Mouse (Mus musculus): ENCODE data around the gene Olfr520.

Olfr520 gene

DNA sequence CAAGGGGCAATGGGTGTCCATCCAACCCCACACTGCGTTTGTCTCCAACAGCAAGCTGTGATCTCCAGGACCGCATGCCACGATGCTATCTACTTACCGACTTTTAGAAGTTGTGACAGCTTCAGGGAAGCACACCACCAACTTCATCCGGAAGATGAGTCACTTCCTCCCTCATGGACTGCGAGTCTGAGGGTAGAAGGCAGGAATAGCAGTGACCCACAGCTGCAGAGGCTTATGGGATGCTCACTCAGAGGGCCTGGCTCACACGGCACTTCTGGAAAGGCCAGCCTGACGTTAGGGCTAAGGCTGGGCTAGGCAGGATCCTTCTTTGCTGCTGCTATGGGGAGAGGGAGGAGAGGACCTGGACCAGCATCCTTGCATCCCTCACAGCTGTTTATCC, 18.9 kb upstream of the Olfr520 start, which contains the start of gene Slco2b1:
TSS of gene Slco2b1 (minus strand) at position 175 of the 400 bp plus-strand sequence.
- in situ Hi-C loops (cut with MboI, MseI) = no loop called here

DNA sequence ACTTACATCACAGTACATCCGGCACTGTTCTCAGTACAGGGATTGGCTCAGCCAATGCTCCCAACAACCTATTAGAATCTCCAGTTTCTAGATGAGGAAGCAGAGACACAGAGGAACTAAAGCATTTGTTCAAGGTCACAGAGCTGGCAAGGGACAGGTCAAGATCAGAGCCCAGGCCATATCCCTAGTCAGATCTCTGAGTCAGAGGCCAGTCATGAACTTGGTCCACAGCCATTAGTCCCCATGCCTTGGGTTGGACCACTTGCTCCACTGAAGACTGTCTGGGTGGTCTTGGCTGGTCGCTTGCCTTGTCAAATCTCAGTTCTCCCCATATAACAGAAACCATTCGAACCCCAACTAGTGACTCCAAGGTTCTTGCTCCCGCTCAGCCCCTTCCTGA, 17.6 kb upstream of the Olfr520 start:
- in situ Hi-C loops (cut with MboI, MseI) = no loop called here

DNA sequence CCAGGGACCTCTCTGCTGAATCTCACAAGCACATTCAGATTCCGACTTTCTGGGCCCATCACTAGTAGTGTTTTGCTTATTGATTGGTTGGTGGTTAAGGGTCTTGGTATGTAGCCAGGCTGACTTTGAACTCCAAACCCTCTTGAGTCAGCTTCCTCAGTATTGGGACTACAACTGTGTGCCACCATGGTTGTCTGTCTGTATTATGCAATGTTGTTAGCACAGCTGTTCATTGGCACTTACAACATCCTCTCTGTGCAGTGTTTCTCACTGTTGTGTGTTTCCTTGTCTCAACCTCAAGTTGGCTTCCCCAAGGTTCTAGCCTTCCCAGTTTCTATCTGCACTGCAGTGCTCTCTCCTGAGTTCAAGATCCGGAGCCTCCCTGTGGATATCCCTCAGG, 13.5 kb upstream of the Olfr520 start:
- in situ Hi-C loops (cut with MboI, MseI) = no loop called here

DNA sequence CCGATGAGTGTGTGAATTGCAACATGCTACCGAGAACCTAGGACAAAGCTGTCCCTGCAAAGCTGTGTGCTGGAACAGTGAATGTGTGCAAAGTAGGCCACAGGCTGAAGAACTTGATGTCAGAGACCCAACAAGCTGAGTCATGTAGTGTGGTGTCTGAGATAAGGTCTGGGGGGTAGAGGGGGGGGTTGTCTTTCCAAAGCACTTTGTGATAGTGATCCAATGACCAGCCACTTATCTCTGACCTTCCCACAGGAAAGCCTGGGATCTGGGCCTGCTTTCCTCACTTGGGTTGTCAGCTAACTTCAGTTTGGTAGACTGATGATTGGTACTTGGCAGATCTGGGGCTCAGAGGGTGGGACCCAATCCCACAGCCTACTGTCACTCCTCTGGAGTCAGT, 4.5 kb downstream of the Olfr520 start:
- in situ Hi-C loops (cut with MboI, MseI) = loop anchor here (10.0 kb wide), 1 partner anchor 1930 kb away; the partner anchor contains the start of gene Clpb

- in situ Hi-C loops (cut with MboI, MseI) = loop anchor here (10.0 kb wide), 1 partner anchor 1929 kb away; the partner anchor contains the start of gene Clpb
Observed at GRCm38 (mm10) chr7:99735491-99735890, 5.4 kb downstream of the Olfr520 start.

- in situ Hi-C loops (cut with MboI, MseI) = loop anchor here (10.0 kb wide), 1 partner anchor 1926 kb away; the partner anchor contains the start of gene Clpb
Observed at GRCm38 (mm10) chr7:99739276-99739675, 9.2 kb downstream of the Olfr520 start.

DNA sequence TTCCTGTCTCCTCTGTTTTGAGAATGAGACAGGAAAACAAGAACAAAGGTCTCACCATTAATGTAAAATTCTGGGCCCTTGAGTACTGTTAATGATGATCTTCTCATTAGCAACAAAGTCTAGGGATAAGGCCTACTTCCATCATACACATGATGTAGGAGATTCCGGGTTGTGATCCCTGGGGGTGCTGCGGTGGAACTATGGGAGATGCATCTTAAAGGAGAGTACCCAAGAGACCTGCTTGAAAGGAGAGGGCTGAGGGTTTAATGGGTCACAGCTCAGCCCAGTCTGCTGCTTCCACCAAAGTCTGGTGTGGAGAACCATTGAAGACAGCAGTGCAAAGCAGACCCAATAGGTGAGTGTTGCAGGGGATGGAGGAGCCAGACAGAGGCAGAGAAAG, 33.1 kb downstream of the Olfr520 start, which contains the start of gene Olfr521:
TSS of gene Olfr521 (plus strand) at position 301 of the 400 bp plus-strand sequence.
- in situ Hi-C loops (cut with MboI, MseI) = no loop called here

GRCm38 (mm10) chr7:99781385-99781784, 51.3 kb downstream of the Olfr520 start:
- in situ Hi-C loops (cut with MboI, MseI) = no loop called here

- in situ Hi-C loops (cut with MboI, MseI) = no loop called here
Observed at GRCm38 (mm10) chr7:99781916-99782315, 51.8 kb downstream of the Olfr520 start.

GRCm38 (mm10) chr7:99783421-99783820, 53.3 kb downstream of the Olfr520 start:
- in situ Hi-C loops (cut with MboI, MseI) = no loop called here

GRCm38 (mm10) chr7:99785553-99785952, 55.5 kb downstream of the Olfr520 start:
- in situ Hi-C loops (cut with MboI, MseI) = no loop called here
